Mouse (Mus musculus) CH12.LX (cell line): Measurements from ENCODE around the gene Csf2rb. TPM values are rescaled to one million over a fixed set of nuclear protein-coding genes. Genes with fewer than 3 reads are reported as not detected.

ENCODE experiments used
- DNase-seq: peaks from one replicate; pipeline ENCODE4 v3.0.0-alpha.2; 2013; ENCODE audit errors: extremely low read depth
- H3K27ac ChIP-seq: 2 replicates; pipeline ENCODE4 v1.5.1; 2012; ENCODE audit warnings: low read depth, mild to moderate bottlenecking, control low read depth, moderate library complexity; ENCODE audit not compliant: insufficient read depth
- H3K27me3 ChIP-seq: replicated peaks from 2 replicates; pipeline ENCODE3; 2012; ENCODE audit warnings: inconsistent platforms
- H3K36me3 ChIP-seq, 2 experiments: replicated peaks in 1 of 2; 2 replicates each; pipeline versions ENCODE3 to v1.6.1; 2012; ENCODE audit warnings: inconsistent platforms in 1 of 2, low read length in 1 of 2, mild to moderate bottlenecking in 1 of 2, mixed read lengths in 1 of 2, moderate library complexity in 1 of 2; ENCODE audit not compliant: control insufficient read depth in 1 of 2, insufficient read depth in 1 of 2
- H3K4me1 ChIP-seq, 2 experiments: 2 replicates each; pipeline ENCODE4 v1.6.1; 2012; ENCODE audit warnings: inconsistent platforms in 1 of 2, moderate library complexity in 1 of 2; ENCODE audit not compliant: insufficient read depth in 2 of 2, control insufficient read depth in 1 of 2
- H3K4me2 ChIP-seq: 2 replicates; pipeline ENCODE4 v1.6.1; 2012; ENCODE audit warnings: low read depth, mild to moderate bottlenecking, control low read depth; ENCODE audit not compliant: poor library complexity, insufficient read depth, severe bottlenecking
- H3K4me3 ChIP-seq, 3 experiments: fragments of 150-350 bp in 1 of 3; sonication (generic) in 1 of 3; replicated peaks in 1 of 3; 2 replicates each; pipeline versions ENCODE3 to v1.5.1; 2011 to 2012; ENCODE audit warnings: low read depth in 2 of 3, low read length in 2 of 3, mild to moderate bottlenecking in 2 of 3, moderate library complexity in 2 of 3, control low read depth in 1 of 3, improper control_type of control experiment in 1 of 3, inconsistent platforms in 1 of 3, mixed read lengths in 1 of 3; ENCODE audit not compliant: poor library complexity in 1 of 3
- H3K79me2 ChIP-seq: replicated peaks from 2 replicates; pipeline ENCODE4 v1.6.1; 2012; ENCODE audit warnings: mild to moderate bottlenecking, moderate library complexity; ENCODE audit not compliant: control insufficient read depth, poor library complexity, insufficient read depth, severe bottlenecking; ENCODE audit errors: extremely low read depth
- H3K9ac ChIP-seq: 2 replicates; pipeline ENCODE4 v1.6.1; 2012; ENCODE audit warnings: low read depth, mild to moderate bottlenecking, control low read depth, moderate library complexity; ENCODE audit not compliant: insufficient read depth
- H3K9me3 ChIP-seq: replicated peaks from 2 replicates; pipeline ENCODE3; 2012; ENCODE audit warnings: low read length, inconsistent platforms, mixed read lengths
- BHLHE40 ChIP-seq: IDR thresholded peaks from 2 replicates; pipeline ENCODE4 v1.6.1; 2011; ENCODE audit warnings: mild to moderate bottlenecking, low read depth, low read length, improper control_type of control experiment
- CHD1 ChIP-seq: IDR thresholded peaks from 2 replicates; pipeline ENCODE4 v1.6.1; 2012; ENCODE audit warnings: low read depth, low read length, improper control_type of control experiment, inconsistent platforms
- CHD2 ChIP-seq: IDR thresholded peaks from 2 replicates; pipeline ENCODE4 v1.6.1; 2011; ENCODE audit warnings: low read length, improper control_type of control experiment
- CTCF ChIP-seq, 2 experiments: IDR thresholded peaks in 1 of 2; conservative IDR thresholded peaks in 1 of 2; 2 replicates each; pipeline ENCODE4 v1.5.1; 2011 to 2012; ENCODE audit warnings: low read depth in 2 of 2, low read length in 2 of 2, improper control_type of control experiment in 1 of 2, inconsistent platforms in 1 of 2, mild to moderate bottlenecking in 1 of 2, moderate library complexity in 1 of 2
- E2F4 ChIP-seq: IDR thresholded peaks from 2 replicates; pipeline ENCODE4 v1.6.1; 2011; ENCODE audit warnings: low read depth, low read length, improper control_type of control experiment; ENCODE audit not compliant: insufficient replicate concordance
- ELF1 ChIP-seq: IDR thresholded peaks from 2 replicates; pipeline ENCODE4 v1.6.1; 2014; ENCODE audit warnings: low read depth, mild to moderate bottlenecking, inconsistent platforms, low read length, improper control_type of control experiment
- ETS1 ChIP-seq: conservative IDR thresholded peaks from 2 replicates; pipeline ENCODE4 v1.6.1; 2012; ENCODE audit warnings: low read depth, mild to moderate bottlenecking, inconsistent platforms, low read length, improper control_type of control experiment, moderate library complexity
- IRF4 ChIP-seq: IDR thresholded peaks from 2 replicates; pipeline ENCODE4 v1.6.1; 2014; ENCODE audit warnings: low read depth, mild to moderate bottlenecking, inconsistent platforms, low read length, improper control_type of control experiment
- MEF2A ChIP-seq: IDR thresholded peaks from 2 replicates; pipeline ENCODE4 v1.6.1; 2014; ENCODE audit warnings: low read depth, mild to moderate bottlenecking, inconsistent platforms, low read length, improper control_type of control experiment, borderline replicate concordance
- MYC ChIP-seq: IDR thresholded peaks from 2 replicates; pipeline ENCODE4 v1.6.1; 2011; ENCODE audit warnings: low read depth, mild to moderate bottlenecking, improper control_type of control experiment, low read length
- NELFE ChIP-seq: IDR thresholded peaks from 2 replicates; pipeline ENCODE4 v1.6.1; 2011; ENCODE audit warnings: low read depth, low read length, improper control_type of control experiment
- POLR2AphosphoS2 ChIP-seq: IDR thresholded peaks from 2 replicates; pipeline ENCODE4 v1.6.1; 2011; ENCODE audit warnings: low read depth, low read length, improper control_type of control experiment
- RAD21 ChIP-seq: IDR thresholded peaks from 2 replicates; pipeline ENCODE4 v1.6.1; 2011; ENCODE audit warnings: low read depth, mild to moderate bottlenecking, low read length, improper control_type of control experiment, moderate library complexity
- TCF12 ChIP-seq: IDR thresholded peaks from 2 replicates; pipeline ENCODE4 v1.6.1; 2014; ENCODE audit warnings: low read depth, mild to moderate bottlenecking, inconsistent platforms, low read length, improper control_type of control experiment
- UBTF ChIP-seq: IDR thresholded peaks from 2 replicates; pipeline ENCODE4 v1.6.1; 2012; ENCODE audit warnings: low read depth, mild to moderate bottlenecking, inconsistent platforms, low read length, improper control_type of control experiment, moderate library complexity
- USF1 ChIP-seq: IDR thresholded peaks from 2 replicates; pipeline ENCODE4 v1.6.1; 2014; ENCODE audit warnings: low read depth, mild to moderate bottlenecking, inconsistent platforms, low read length, improper control_type of control experiment
- ZC3H11A ChIP-seq: IDR thresholded peaks from 2 replicates; pipeline ENCODE4 v1.6.1; 2012; ENCODE audit warnings: low read depth, mild to moderate bottlenecking, inconsistent platforms, low read length, improper control_type of control experiment
- ZKSCAN1 ChIP-seq: IDR thresholded peaks from 2 replicates; pipeline ENCODE4 v1.6.1; 2012; ENCODE audit warnings: low read depth, inconsistent platforms, low read length, improper control_type of control experiment, borderline replicate concordance
- ZMIZ1 ChIP-seq: IDR thresholded peaks from 2 replicates; pipeline ENCODE4 v1.6.1; 2012; ENCODE audit warnings: low read depth, mild to moderate bottlenecking, inconsistent platforms, low read length, improper control_type of control experiment
- ZNF384 ChIP-seq: IDR thresholded peaks from 2 replicates; pipeline ENCODE4 v1.6.1; 2012; ENCODE audit warnings: low read depth, low read length, improper control_type of control experiment, inconsistent platforms
- dilution Hi-C: fragments of 300-500 bp; cut with MboI; formaldehyde crosslinking; loops from 2 replicates; pipeline ENCODE4 v1.14.3; 2020; ENCODE audit warnings: low sequenced_read_pairs; ENCODE audit not compliant: extremely low pct_unique_long_range_greater_than_20kb, extremely low pct_ligation_motif_present
- in situ Hi-C: fragments of 300-500 bp; cut with MboI; formaldehyde crosslinking; loops from 3 replicates; pipeline ENCODE4 v1.14.3; 2019; ENCODE audit warnings: low sequenced_read_pairs, low pct_ligation_motif_present, low pct_unique_long_range_greater_than_20kb, mixed read lengths
- polyA plus RNA-seq: library from polyadenylated mRNA; unstranded; fragments of >175 nt; gene quantifications from 2 replicates; pipeline ENCODE4 v1.2.1, GENCODE M21; 2012; ENCODE audit warnings: low read depth; ENCODE audit not compliant: insufficient read length
- total RNA-seq, 2 experiments: library from RNA; depleted of rRNA; stranded (reverse); fragments of 300-350 nt in 1 of 2; fragments of >200 nt in 1 of 2; gene quantifications; 2 replicates each; pipeline ENCODE4 v1.2.3; 2012 to 2014

Gene Csf2rb
- total and polyA plus RNA-seq, 3 experiments, result 134 to 222 (median 179) TPM

GRCm38 (mm10) chr15:78378556-78378955 is 53.0 kb downstream of the Csf2rb start:
- H3K27ac ChIP-seq, result no peak overlapping the region
- peaks cover 66% of the 10 kb centered on the region for H3K27me3 ChIP-seq
- no peaks in the 10 kb centered on the region for H3K36me3 ChIP-seq
- dilution Hi-C loops, result no loop called here
- H3K9me3 ChIP-seq, result peaks cover 5% of the 10 kb centered on the region
- DNase-seq, result no peak
- no peak for TF ChIP-seq UBTF
- TF ChIP-seq MYC, result no peak
- TF ChIP-seq ZMIZ1, result no peak
- H3K4me3 ChIP-seq, result no peak overlapping the region
- in situ Hi-C loops, result no loop called here
- H3K79me2 ChIP-seq, result no peaks in the 10 kb centered on the region
- H3K4me2 ChIP-seq, result no peak overlapping the region
- no peak overlapping the region for H3K9ac ChIP-seq
- H3K4me1 ChIP-seq, result no peaks in the 10 kb centered on the region

- dilution Hi-C loops (no loop called here), in situ Hi-C loops (no loop called here)
- Histone ChIP-seq H3K27ac (no peak overlapping the region), H3K9ac (no peak overlapping the region), H3K4me2 (no peak overlapping the region), H3K27me3 (peaks cover 68% of the 10 kb centered on the region), H3K4me3 (no peak overlapping the region), H3K36me3 (no peaks in the 10 kb centered on the region), H3K4me1 (no peaks in the 10 kb centered on the region), H3K79me2 (no peaks in the 10 kb centered on the region), H3K9me3 (peaks cover 5% of the 10 kb centered on the region)
- no peak for TF ChIP-seq BHLHE40
- no peak for TF ChIP-seq IRF4
- TF ChIP-seq CHD2, result no peak
- TF ChIP-seq MYC, result no peak
- TF ChIP-seq TCF12, result no peak
- no peak for TF ChIP-seq RAD21
- TF ChIP-seq E2F4, result no peak
- no peak for TF ChIP-seq ZC3H11A
- TF ChIP-seq POLR2AphosphoS2, result no peak
- TF ChIP-seq USF1, result no peak
- no peak for TF ChIP-seq MEF2A
- no peak for TF ChIP-seq NELFE
- no peak for TF ChIP-seq ETS1
- no peak for TF ChIP-seq ZNF384
- no peak for TF ChIP-seq ELF1
- no peak for TF ChIP-seq ZKSCAN1
- TF ChIP-seq CHD1, result no peak
- no peak for TF ChIP-seq UBTF
- TF ChIP-seq CTCF (conservative IDR thresholded peaks at IDR 0.05 in 1 of 2, IDR thresholded peaks at IDR 0.05 in 1 of 2; ENCODE audit: low read depth in 2 of 2, low read length in 2 of 2), result no peak
- DNase-seq, result no peak
These were observed 54.7 kb downstream of the Csf2rb start for GRCm38 (mm10) chr15:78380208-78380607.
